Mouse (Mus musculus): ENCODE results near the gene Vmn2r32. TPM values are rescaled to one million over a fixed set of nuclear protein-coding genes. Genes with fewer than 3 reads are reported as not detected.
"Not testable (repeated sequence)": the region's sequence is repeated elsewhere in the genome, so short reads cannot be mapped to it uniquely, and the experiment has no call there.

The Vmn2r32 gene
- not detected in 2 replicates for polyA plus RNA-seq (2012; ENCODE audit: insufficient read depth, low replicate concordance)

GRCm38 (mm10) chr7:7479918-7480317 lies at the start of gene Vmn2r32:
Gene Vmn2r32 (minus strand): TSS chr7:7480018.
- not testable (repeated sequence) for H3K4me1 ChIP-seq; H3K27me3 ChIP-seq (replicated peaks); H3K9me3 ChIP-seq; H3K4me3 ChIP-seq (replicated peaks); H3K36me3 ChIP-seq (replicated peaks; ENCODE audit: low read length)

Other genes starting within 250 kb of the Vmn2r32 start
- not detected in 2 replicates for gene Vmn2r29, start 232.7 kb downstream of the Vmn2r32 start, polyA plus RNA-seq (2012; ENCODE audit: insufficient read depth, low replicate concordance)
- gene Gm45844, start 201.7 kb downstream of the Vmn2r32 start, polyA plus RNA-seq (2012; ENCODE audit: insufficient read depth, low replicate concordance): 0.07 TPM in 1 of 2 replicates, not detected in the other
- 2.7 and 4.8 TPM in 2 replicates for gene Clcn4, start 179.2 kb downstream of the Vmn2r32 start, polyA plus RNA-seq (2012; ENCODE audit: insufficient read depth, low replicate concordance)
- 0.03 TPM in 1 of 2 replicates, not detected in the other for gene Vmn2r30, start 142.4 kb downstream of the Vmn2r32 start, polyA plus RNA-seq (2012; ENCODE audit: insufficient read depth, low replicate concordance)
- not detected in 2 replicates for gene Gm45783, start 105.4 kb downstream of the Vmn2r32 start, polyA plus RNA-seq (2012; ENCODE audit: insufficient read depth, low replicate concordance)
- 0.02 and 0.19 TPM in 2 replicates for gene Vmn2r31, start 80.3 kb downstream of the Vmn2r32 start, polyA plus RNA-seq (2012; ENCODE audit: insufficient read depth, low replicate concordance)
- gene Vmn2r33, start 86.8 kb upstream of the Vmn2r32 start, polyA plus RNA-seq (2012; ENCODE audit: insufficient read depth, low replicate concordance): not detected in 2 replicates
- gene Vmn2r34, start 209.5 kb upstream of the Vmn2r32 start, polyA plus RNA-seq (2012; ENCODE audit: insufficient read depth, low replicate concordance): not detected in 2 replicates

Measured in megakaryocyte, embryonic 14.5 days (primary cell).